Mouse (Mus musculus): ENCODE results near the gene Arhgef39.

- TF ChIP-seq CTCF (IDR thresholded peaks at IDR 0.05; ENCODE audit: low read depth) (no peak), EP300 (IDR thresholded peaks at IDR 0.05; ENCODE audit: low read depth) (no peak)
These were observed 5.7 kb downstream of the Arhgef39 start for GRCm38 (mm10) chr4:43493846-43494240.

Data from heart, postnatal 0 days (tissue).